Mouse (Mus musculus) testis, adult 2 months (tissue): Measurements from ENCODE around the gene B3gnt2. TPM values are rescaled to one million over a fixed set of nuclear protein-coding genes. Genes with fewer than 3 reads are reported as not detected.

Experiments
- H3K27ac ChIP-seq: fragments of 200-500 bp; 2 replicates; pipeline ENCODE4 v1.5.1; 2012; ENCODE audit warnings: low read depth, low read length; ENCODE audit not compliant: control insufficient read depth, insufficient read depth
- H3K27me3 ChIP-seq: fragments of 200-500 bp; 2 replicates; pipeline ENCODE4 v1.6.1; 2012; ENCODE audit warnings: mild to moderate bottlenecking, low read length, moderate library complexity; ENCODE audit not compliant: control insufficient read depth, insufficient read depth
- H3K36me3 ChIP-seq: fragments of 200-500 bp; 2 replicates; pipeline ENCODE4 v1.6.1; 2012; ENCODE audit warnings: mild to moderate bottlenecking, low read length; ENCODE audit not compliant: control insufficient read depth, insufficient read depth
- H3K4me1 ChIP-seq: fragments of 200-500 bp; 2 replicates; pipeline ENCODE4 v1.6.1; 2012; ENCODE audit warnings: low read length; ENCODE audit not compliant: control insufficient read depth, insufficient read depth
- H3K4me3 ChIP-seq: fragments of 200-500 bp; 2 replicates; pipeline ENCODE4 v1.5.1; 2012; ENCODE audit warnings: low read depth, mild to moderate bottlenecking, low read length, moderate library complexity, mixed read lengths; ENCODE audit not compliant: control insufficient read depth
- CTCF ChIP-seq: fragments of 200-500 bp; IDR thresholded peaks from 2 replicates; pipeline ENCODE4 v1.5.1; 2012; ENCODE audit warnings: low read depth, mild to moderate bottlenecking, inconsistent platforms, low read length, moderate library complexity; ENCODE audit not compliant: control insufficient read depth, insufficient read depth, insufficient replicate concordance
- POLR2A ChIP-seq: fragments of 200-500 bp; IDR thresholded peaks from 2 replicates; pipeline ENCODE4 v1.6.1; 2012; ENCODE audit warnings: low read depth, mild to moderate bottlenecking, inconsistent platforms, low read length, moderate library complexity; ENCODE audit not compliant: control insufficient read depth
- polyA plus RNA-seq: library from polyadenylated mRNA; depleted of rRNA; stranded (reverse); fragments of >200 nt; gene quantifications from 2 replicates; pipeline ENCODE4 v1.2.3, GENCODE M21; 2012

Gene B3gnt2
- polyA plus RNA-seq, 1 experiment = 1.2 TPM

DNA sequence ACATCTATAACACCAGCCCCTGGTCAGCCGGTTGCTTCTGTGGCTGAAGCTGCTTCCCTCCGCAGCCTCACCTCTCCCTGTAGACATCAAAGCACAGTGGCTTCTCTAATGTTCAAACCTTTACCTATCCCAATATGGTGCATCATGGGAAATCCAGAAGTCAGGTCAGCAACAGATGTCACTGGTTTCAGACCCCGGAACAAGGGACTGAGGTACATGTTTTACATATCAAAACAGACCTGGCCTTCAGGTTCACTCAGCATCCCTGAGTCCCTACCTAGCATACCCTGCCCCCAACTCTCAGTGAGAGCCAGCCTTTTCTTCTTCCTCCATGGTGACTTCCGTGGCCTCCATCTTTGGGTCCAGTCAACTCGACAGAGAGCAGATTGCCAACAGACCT is 61.8 kb downstream of the B3gnt2 start:
- no peaks in the 10 kb centered on the region for H3K36me3 ChIP-seq
- H3K4me3 ChIP-seq = no peak overlapping the region
- H3K27ac ChIP-seq = no peak overlapping the region
- H3K27me3 ChIP-seq = no peaks in the 10 kb centered on the region
- peaks cover 12% of the 10 kb centered on the region for H3K4me1 ChIP-seq
- TF ChIP-seq CTCF = no peak
- no peak for TF ChIP-seq POLR2A

DNA sequence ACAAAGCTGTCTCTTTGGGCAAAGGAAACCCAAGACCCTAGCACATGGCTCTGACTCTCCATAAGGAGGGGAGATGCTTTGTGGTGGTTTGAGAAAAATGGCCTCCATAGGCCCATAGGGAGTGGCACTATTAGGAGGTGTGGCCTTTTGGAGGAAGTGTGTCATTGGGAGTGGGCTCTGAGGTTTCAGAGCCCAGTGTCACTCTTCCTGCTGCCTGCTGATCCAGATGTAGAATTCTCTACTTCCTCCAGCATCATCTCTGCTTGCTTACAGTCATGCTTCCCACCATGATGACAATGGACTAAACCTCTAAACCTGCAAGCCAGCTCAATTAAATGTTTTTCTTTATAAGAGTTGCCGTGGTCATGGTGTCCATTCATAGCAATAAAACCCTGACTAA is 66.0 kb downstream of the B3gnt2 start:
- Histone ChIP-seq H3K4me1 (peaks cover 4% of the 10 kb centered on the region), H3K36me3 (no peaks in the 10 kb centered on the region), H3K27ac (no peak overlapping the region), H3K4me3 (no peak overlapping the region), H3K27me3 (no peaks in the 10 kb centered on the region)
- no peak for TF ChIP-seq CTCF
- no peak for TF ChIP-seq POLR2A

DNA sequence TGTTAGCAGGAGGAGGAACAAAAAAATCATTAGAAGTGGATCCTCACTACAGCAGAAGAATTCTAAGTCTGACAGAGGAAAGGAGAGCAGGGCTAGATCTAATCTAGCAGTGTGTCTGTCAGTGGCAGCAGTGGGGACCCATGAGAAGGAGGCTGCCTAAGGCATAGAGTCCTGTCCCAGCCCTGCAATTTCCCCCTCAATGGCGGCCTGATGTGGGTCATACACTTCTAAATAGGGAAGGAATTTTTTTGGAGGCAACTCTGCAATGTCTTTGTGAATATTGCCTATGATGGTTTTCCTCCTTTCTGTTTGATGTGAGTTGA is 66.9 kb downstream of the B3gnt2 start:
- Histone ChIP-seq H3K4me1 (no peaks in the 10 kb centered on the region), H3K27me3 (no peaks in the 10 kb centered on the region), H3K27ac (no peak overlapping the region), H3K36me3 (no peaks in the 10 kb centered on the region), H3K4me3 (no peak overlapping the region)
- no peak for TF ChIP-seq POLR2A
- no peak for TF ChIP-seq CTCF

DNA sequence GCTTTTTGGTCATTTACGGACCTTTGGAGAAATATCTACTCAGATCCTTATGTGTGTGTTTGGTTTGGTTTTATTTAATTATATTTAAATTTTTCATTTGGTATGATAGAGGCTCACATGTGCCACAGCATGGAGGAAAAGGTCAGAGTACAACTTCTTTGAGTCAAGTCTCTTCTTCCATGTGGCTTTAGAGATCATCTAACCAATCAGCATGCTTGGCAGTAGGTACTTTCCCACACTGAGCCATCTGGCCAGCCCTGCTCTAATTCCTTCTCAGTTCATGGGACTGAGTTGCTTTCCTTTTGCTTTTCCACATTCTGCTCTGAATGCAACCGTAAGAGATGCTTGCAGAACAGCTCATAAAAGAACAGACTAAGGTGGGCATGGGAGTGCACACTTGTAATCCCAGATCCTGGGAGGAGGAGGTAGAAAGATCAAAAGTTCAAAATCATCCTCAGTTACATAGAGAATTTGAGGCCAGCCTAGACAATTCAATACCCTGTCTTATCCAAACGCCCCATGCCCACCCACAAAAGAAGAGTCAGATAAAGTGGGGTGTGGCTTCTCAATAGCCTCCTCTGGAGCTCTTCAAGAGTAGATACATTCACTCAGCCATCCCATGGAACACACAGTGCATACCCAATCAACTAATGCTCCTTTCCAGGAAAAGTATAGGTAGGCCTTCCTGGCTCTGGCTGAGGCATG is 67.4 kb downstream of the B3gnt2 start:
- Histone ChIP-seq H3K4me3 (no peak overlapping the region), H3K36me3 (no peaks in the 10 kb centered on the region), H3K27ac (no peak overlapping the region), H3K27me3 (no peaks in the 10 kb centered on the region), H3K4me1 (no peaks in the 10 kb centered on the region)
- TF ChIP-seq CTCF (no peak), POLR2A (no peak)

DNA sequence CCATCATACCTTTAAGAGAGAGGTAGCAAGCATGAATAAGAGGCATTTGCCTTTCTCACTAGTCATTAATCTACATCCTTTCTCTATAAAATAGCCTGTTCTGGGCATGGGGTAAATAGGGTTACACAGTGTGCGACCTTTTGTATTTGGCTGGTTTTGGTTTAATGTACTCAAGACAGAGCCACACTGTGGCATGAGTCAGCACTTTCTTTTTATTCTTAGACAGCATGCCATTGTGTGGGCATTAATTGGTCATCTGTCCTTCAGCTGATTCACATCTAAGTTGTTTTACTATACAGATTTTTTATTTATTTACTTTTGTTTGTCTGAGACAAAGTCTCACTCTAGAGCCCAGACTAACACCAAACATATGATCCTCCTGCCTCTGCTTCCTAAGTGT is 68.6 kb downstream of the B3gnt2 start:
- no peak overlapping the region for H3K27ac ChIP-seq
- TF ChIP-seq POLR2A (no peak), CTCF (no peak)

DNA sequence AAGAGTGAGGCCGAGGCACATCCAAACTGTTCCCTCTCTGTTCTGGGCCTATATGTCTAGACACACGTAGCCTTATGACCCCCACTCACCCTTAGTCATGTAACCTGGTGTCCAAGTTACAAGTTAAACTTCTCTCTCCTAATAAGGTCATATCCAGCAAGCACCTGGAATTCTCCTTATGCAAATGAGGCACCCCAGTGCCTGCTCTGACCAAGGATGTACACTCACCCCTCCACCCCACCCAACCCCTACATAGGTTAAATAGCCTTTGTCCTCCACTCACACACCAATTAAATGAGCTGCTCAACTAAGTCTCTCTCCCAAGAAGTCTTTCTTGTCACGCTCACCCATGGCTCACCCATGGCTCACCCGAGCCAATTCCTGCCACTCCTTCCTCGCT is 69.0 kb downstream of the B3gnt2 start:
- H3K36me3 ChIP-seq = no peaks in the 10 kb centered on the region
- H3K4me1 ChIP-seq = no peaks in the 10 kb centered on the region
- TF ChIP-seq CTCF (no peak), POLR2A (no peak)
- no peak overlapping the region for H3K4me3 ChIP-seq
- no peak overlapping the region for H3K27ac ChIP-seq
- H3K27me3 ChIP-seq = no peaks in the 10 kb centered on the region

More for the DNA sequence above, 68.6 kb downstream of the B3gnt2 start:
- no peaks in the 10 kb centered on the region for H3K27me3 ChIP-seq
- no peak overlapping the region for H3K4me3 ChIP-seq
- H3K36me3 ChIP-seq = no peaks in the 10 kb centered on the region
- H3K4me1 ChIP-seq = no peaks in the 10 kb centered on the region

DNA sequence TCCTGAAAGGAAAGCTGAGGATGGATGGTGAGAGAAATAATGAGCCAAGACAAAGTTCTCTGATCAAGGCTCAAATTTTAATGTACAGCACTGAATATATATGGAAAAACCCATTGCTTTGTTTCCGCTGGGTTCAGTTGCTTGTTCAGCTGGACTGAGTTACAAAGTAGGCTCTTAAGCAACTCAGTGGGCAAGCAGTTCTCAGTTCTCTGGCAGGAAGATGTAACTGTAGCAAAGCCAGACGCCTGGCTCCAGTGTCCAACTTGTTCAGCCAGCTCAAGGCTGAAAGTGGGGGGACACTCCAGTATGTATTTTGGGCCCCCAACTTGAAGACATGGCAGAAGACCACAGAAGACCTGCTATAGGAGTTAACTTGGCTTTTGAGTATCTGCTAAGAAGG is 72.9 kb downstream of the B3gnt2 start:
- TF ChIP-seq CTCF = no peak
- TF ChIP-seq POLR2A = no peak
- Histone ChIP-seq H3K4me1 (peaks cover 3% of the 10 kb centered on the region), H3K27ac (no peak overlapping the region), H3K27me3 (no peaks in the 10 kb centered on the region), H3K36me3 (no peaks in the 10 kb centered on the region), H3K4me3 (no peak overlapping the region)

DNA sequence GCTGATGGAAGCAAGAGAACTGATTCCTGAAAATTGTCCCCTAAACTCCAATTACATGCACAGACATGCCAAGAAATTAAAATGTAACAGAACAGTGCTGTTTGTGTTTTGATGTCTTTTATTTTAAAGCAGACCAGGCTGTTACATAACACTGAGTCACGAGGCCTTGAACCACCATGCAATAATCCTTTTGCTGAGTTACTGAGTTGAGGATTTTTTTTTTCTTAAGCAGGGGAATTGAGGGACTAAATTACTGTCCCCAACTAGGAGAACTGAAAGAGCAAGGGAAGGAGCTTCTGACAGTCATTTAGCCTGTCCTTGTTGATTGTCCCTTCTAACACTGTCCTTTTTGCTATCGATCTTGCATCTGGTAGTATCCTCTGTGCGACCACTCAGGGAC is 76.3 kb downstream of the B3gnt2 start:
- no peaks in the 10 kb centered on the region for H3K36me3 ChIP-seq
- no peak overlapping the region for H3K4me3 ChIP-seq
- H3K4me1 ChIP-seq = peaks cover 7% of the 10 kb centered on the region
- no peak for TF ChIP-seq CTCF
- no peak for TF ChIP-seq POLR2A
- no peaks in the 10 kb centered on the region for H3K27me3 ChIP-seq
- H3K27ac ChIP-seq = no peak overlapping the region
